Mouse (Mus musculus) testis, adult 2 months (tissue): ENCODE results near the gene Aifm1. TPM values are rescaled to one million over a fixed set of nuclear protein-coding genes. Genes with fewer than 3 reads are reported as not detected.

Source experiments
- H3K27ac ChIP-seq: fragments of 200-500 bp; 2 replicates; pipeline ENCODE4 v1.5.1; 2012; ENCODE audit warnings: low read depth, low read length; ENCODE audit not compliant: control insufficient read depth, insufficient read depth
- H3K27me3 ChIP-seq: fragments of 200-500 bp; 2 replicates; pipeline ENCODE4 v1.6.1; 2012; ENCODE audit warnings: mild to moderate bottlenecking, low read length, moderate library complexity; ENCODE audit not compliant: control insufficient read depth, insufficient read depth
- H3K36me3 ChIP-seq: fragments of 200-500 bp; 2 replicates; pipeline ENCODE4 v1.6.1; 2012; ENCODE audit warnings: mild to moderate bottlenecking, low read length; ENCODE audit not compliant: control insufficient read depth, insufficient read depth
- H3K4me1 ChIP-seq: fragments of 200-500 bp; 2 replicates; pipeline ENCODE4 v1.6.1; 2012; ENCODE audit warnings: low read length; ENCODE audit not compliant: control insufficient read depth, insufficient read depth
- H3K4me3 ChIP-seq: fragments of 200-500 bp; 2 replicates; pipeline ENCODE4 v1.5.1; 2012; ENCODE audit warnings: low read depth, mild to moderate bottlenecking, low read length, moderate library complexity, mixed read lengths; ENCODE audit not compliant: control insufficient read depth
- CTCF ChIP-seq: fragments of 200-500 bp; IDR thresholded peaks from 2 replicates; pipeline ENCODE4 v1.5.1; 2012; ENCODE audit warnings: low read depth, mild to moderate bottlenecking, inconsistent platforms, low read length, moderate library complexity; ENCODE audit not compliant: control insufficient read depth, insufficient read depth, insufficient replicate concordance
- POLR2A ChIP-seq: fragments of 200-500 bp; IDR thresholded peaks from 2 replicates; pipeline ENCODE4 v1.6.1; 2012; ENCODE audit warnings: low read depth, mild to moderate bottlenecking, inconsistent platforms, low read length, moderate library complexity; ENCODE audit not compliant: control insufficient read depth
- polyA plus RNA-seq: library from polyadenylated mRNA; depleted of rRNA; stranded (reverse); fragments of >200 nt; gene quantifications from 2 replicates; pipeline ENCODE4 v1.2.3, GENCODE M21; 2012

Aifm1 gene
- polyA plus RNA-seq, 1 experiment, result 5.6 TPM

DNA sequence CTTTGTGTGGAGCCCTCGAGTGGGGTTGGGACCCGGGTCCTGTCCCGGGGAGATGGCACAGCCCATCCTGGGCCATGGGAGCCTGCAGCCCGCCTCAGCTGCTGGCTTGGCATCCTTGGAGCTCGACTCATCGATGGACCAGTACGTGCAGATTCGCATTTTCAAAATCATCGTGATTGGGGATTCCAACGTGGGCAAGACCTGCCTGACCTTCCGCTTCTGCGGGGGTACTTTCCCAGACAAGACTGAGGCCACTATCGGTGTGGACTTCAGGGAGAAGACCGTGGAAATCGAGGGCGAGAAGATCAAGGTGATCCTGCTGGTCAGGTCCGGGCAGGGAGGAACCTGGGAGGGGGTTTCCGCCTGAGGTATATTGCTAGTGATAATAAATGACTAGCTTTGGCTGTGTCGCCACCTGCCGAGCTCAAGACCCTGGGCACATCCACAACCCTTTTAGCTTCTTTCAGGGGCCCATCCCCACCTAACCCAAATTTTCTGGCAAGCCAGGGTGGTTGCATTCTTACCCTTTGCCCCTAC, 6.3 kb upstream of the Aifm1 start:
- peaks cover 5% of the 10 kb centered on the region for H3K4me1 ChIP-seq
- H3K36me3 ChIP-seq, result no peaks in the 10 kb centered on the region
- H3K4me3 ChIP-seq, result peak overlapping the region; percentile 73
- H3K27ac ChIP-seq, result no peak overlapping the region
- no peak for TF ChIP-seq CTCF
- TF ChIP-seq POLR2A, result no peak
- no peaks in the 10 kb centered on the region for H3K27me3 ChIP-seq

DNA sequence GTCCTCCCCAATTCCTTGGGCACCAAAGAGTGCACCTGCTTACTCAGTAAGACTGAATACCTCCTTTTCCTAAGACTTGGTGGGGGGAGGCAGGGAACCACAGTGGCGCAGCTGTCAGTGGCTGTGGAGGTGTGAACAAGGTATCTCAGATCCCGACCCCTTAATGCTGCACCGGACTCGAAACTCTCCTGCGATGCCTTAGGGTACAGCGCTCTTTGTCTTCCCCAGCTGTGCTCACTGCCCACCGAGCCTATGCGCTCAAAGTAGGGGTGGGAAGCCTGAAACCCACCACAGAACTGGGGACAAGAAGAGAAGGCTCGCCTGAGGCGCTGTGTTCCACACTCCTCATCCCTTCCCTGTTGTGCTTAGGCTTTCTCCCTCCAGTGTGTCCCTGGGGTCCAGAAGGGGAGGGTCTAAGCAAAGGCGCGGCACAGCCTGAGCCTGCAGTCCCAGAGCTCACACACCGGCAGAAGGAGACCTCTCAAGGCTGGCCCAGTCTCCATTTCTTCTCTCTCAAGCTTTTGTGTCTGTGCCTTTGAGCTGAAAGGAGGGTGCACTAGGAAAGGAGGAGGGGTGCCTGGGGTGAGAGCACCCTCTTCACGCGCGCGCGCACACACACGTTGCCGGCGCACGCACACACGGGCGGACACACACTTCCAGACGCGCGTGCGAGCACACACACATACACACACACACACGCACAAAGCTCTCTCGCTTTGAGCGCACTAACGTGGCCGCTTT, 5.6 kb upstream of the Aifm1 start, which contains the start of gene Rab33a:
Rab33a (plus strand) TSS at position 478 of the 741 bp plus-strand sequence.
- Histone ChIP-seq H3K4me1 (peaks cover 5% of the 10 kb centered on the region), H3K36me3 (no peaks in the 10 kb centered on the region), H3K27ac (no peak within 1 kb of the TSS), H3K27me3 (no peaks in the 10 kb centered on the region), H3K4me3 (peak within 1 kb of the TSS; percentile 73)
- TF ChIP-seq CTCF (no peak), POLR2A (no peak)

DNA sequence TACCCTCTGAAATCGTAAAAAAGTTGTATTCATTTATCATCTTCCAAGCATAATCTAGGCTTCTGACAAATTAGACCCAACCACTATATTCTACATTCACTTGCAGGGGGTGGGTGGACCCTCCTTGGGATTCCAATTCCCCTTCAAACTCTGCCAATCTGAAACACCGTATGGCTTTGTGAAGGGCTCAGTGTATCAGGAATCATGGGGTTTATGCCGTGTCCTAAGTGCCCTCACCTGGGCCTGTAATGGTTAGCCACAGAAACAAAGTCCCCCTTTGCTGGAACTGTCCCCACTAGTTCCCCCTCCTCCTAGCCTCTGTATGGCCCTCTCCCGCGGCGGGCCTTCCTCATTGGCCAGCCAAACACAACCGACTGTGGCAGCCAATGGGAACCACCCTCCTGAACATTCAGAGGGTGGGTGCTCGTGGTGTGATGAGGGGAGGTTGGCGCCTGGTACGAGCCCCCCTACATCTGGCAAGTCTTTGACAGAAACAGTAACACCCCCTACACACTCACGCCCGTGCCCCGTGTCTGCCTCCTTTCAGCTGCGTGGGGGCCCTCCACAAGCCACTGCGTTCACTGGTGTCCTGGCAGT, 4.9 kb upstream of the Aifm1 start:
- Histone ChIP-seq H3K27me3 (no peaks in the 10 kb centered on the region), H3K4me3 (peak overlapping the region; percentile 73), H3K4me1 (peaks cover 5% of the 10 kb centered on the region), H3K36me3 (no peaks in the 10 kb centered on the region), H3K27ac (no peak overlapping the region)
- TF ChIP-seq CTCF (no peak), POLR2A (no peak)

DNA sequence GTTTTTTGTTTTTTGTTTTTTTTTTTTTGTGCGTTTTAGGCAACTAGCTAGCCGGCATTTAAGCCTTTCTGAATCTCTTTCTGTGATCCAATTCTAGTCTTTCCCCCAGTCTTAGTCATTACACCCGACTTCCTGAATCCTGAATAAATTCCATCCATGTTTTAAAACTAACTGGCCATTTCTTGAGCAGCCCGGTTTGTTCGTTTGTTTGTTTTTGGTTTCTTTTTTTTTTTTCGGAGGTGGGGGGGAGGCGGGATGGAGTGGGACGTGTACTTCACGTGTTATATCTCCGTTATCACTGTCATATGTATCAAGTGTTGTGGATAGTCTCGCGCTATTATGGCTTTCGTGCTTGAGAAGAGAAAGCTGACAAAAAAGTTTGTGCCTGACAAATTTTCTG, 461 bp upstream of the Aifm1 start:
- Histone ChIP-seq H3K36me3 (no peaks in the 10 kb centered on the region), H3K27me3 (no peaks in the 10 kb centered on the region), H3K4me1 (no peaks in the 10 kb centered on the region; the same call in 1 of the 2 replicates), H3K4me3 (peak overlapping the region; percentile 67), H3K27ac (no peak overlapping the region; the same call in 1 of the 2 replicates)
- TF ChIP-seq POLR2A (no peak), CTCF (no peak)

DNA sequence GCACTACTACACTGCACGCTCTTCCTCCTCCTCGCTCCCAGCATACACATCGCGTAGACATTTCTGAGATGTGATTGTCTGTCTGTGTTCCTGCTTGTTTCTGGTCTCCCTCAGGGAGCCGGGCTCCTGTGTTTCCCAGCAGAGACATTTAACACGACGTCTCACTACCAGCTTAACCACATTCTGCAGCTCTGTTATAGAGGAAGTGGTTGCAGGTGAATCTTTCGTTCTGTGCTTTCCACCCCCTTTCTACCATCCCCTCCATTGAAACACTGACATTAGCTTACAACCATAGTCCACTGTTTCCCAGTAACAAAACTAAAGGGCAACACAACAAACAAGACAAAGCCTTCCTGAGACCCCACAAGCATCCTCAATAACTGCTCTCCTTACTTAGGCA, 19.6 kb downstream of the Aifm1 start:
- TF ChIP-seq POLR2A (no peak), CTCF (no peak)
- H3K27ac ChIP-seq, result no peak overlapping the region
- no peaks in the 10 kb centered on the region for H3K4me1 ChIP-seq
- no peak overlapping the region for H3K4me3 ChIP-seq
- H3K27me3 ChIP-seq, result no peaks in the 10 kb centered on the region
- H3K36me3 ChIP-seq, result no peaks in the 10 kb centered on the region

DNA sequence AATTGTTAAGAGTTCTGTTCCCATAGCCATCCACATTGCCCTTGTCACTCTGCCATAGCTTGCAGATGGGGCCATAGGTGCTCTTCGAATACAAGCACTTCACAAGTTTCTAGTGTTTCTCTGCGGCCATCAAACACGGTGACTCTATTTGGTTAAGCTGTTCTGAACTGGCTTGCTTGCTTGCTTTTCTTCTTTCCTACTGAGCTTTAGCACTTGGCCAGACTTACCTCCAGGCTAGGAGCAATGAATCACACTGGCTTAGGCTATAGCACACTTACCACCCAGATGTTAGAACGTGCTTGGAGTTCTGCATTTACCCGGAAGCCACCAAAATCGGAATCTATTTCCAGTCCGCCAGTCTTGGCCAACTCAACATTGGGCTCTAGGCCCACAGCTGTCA, 31.7 kb downstream of the Aifm1 start:
- Histone ChIP-seq H3K4me1 (no peaks in the 10 kb centered on the region), H3K4me3 (no peak overlapping the region), H3K27ac (no peak overlapping the region), H3K27me3 (no peaks in the 10 kb centered on the region), H3K36me3 (no peaks in the 10 kb centered on the region)
- TF ChIP-seq POLR2A (no peak), CTCF (no peak)

DNA sequence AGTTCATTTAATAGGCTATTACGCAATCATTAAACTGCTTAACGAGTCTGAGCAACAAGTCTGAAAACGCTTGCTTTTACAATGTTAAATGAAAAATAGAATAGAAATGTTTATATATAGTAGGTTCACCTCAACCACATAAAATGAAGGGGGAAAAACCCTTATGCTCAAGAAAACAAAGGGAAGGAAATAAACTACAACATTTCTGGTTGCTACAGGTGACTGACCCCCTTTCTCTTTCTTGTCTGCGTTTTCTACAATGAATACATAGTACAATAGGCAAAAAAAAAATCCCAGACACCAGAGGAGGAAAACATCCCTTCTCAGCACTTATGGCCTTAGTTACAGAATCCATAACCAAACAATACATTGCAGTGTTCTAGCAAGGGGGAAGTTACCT, 32.3 kb downstream of the Aifm1 start:
- H3K27me3 ChIP-seq, result no peaks in the 10 kb centered on the region
- no peak overlapping the region for H3K4me3 ChIP-seq
- no peak overlapping the region for H3K27ac ChIP-seq
- no peaks in the 10 kb centered on the region for H3K36me3 ChIP-seq
- no peak for TF ChIP-seq POLR2A
- no peak for TF ChIP-seq CTCF
- H3K4me1 ChIP-seq, result no peaks in the 10 kb centered on the region
